Mouse (Mus musculus) spleen, adult 2 months (tissue): Measurements from ENCODE around the gene Bsn.
"Not testable (repeated sequence)": the region's sequence is repeated elsewhere in the genome, so short reads cannot be mapped to it uniquely, and the experiment has no call there.

Experiments used
- CTCF ChIP-seq: fragments of 200-500 bp; IDR thresholded peaks from 2 replicates; pipeline ENCODE4 v1.5.1; 2011; ENCODE audit warnings: mild to moderate bottlenecking, inconsistent platforms; ENCODE audit not compliant: insufficient read depth, insufficient read length, insufficient replicate concordance; ENCODE audit errors: extremely low read depth
- POLR2A ChIP-seq: fragments of 200-500 bp; IDR thresholded peaks from 2 replicates; pipeline ENCODE4 v1.6.1; 2011; ENCODE audit warnings: low read depth, low read length, inconsistent platforms

DNA sequence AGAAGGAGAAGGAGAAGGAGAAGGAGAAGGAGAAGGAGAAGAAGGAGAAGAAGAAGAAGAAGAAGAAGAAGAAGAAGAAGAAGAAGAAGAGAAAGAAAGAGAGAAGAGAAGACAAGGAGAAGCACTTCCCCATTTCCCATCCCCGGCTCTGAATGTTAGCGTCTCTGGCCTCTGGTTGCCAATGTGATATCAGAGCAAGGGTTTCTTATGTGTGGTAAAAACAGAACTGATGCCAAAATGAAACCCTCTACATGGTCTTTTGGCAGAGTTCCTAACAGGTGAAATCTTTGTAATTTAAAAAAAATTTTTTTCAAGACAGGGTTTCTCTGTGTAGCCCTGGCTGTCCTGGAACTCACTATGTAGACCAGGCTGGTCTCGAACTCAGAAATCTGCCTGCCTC is 54.5 kb downstream of the Bsn start:
- not testable (repeated sequence) for TF ChIP-seq POLR2A, CTCF
